Comparison of ENCODE assay signal across 9 mouse cellular contexts in genomic region chr7:118252349-118252748, GRCm38 (mm10). TPM values are rescaled to one million over a fixed set of nuclear protein-coding genes. Genes with fewer than 3 reads are reported as not detected.
A peak's percentile ranks its signal among the peaks of the same experiment; 100 is the strongest.
DNase-seq lines count a peak whose midpoint lies in the region; ATAC-seq and TF ChIP-seq lines count a peak whose summit lies in the region.
"Had no signal": no experiment of that assay in that cellular context is flagged by ENCODE, and none has a peak within 500 bp of the region (broad histone marks: within the 10 kb centered on the region; RNA-seq: fewer than 3 reads in every experiment).

No protein-coding gene starts in this region.

- H3K79me2 ChIP-seq in liver, adult 2 months (ENCODE audit: control insufficient read depth, insufficient read depth, low read length): no peaks in the 10 kb centered on the region

- no peak overlapping the region for H3K4me3 ChIP-seq in liver, adult 2 months (ENCODE audit: insufficient read depth, low read depth, low read length)
- no peak overlapping the region for H3K4me3 ChIP-seq in liver, embryonic 11.5 days (ENCODE audit: low read depth, low read length)
- H3K4me3 ChIP-seq in heart, embryonic 14.5 days (ENCODE audit: control insufficient read depth in 1 of 2, insufficient read depth in 1 of 2, low read depth in 1 of 2, low read length in 2 of 2): no peak overlapping the region
- H3K4me3 ChIP-seq in lung, embryonic 16.5 days (ENCODE audit: low read length): no peak overlapping the region
- H3K4me3 ChIP-seq: hindbrain, embryonic 15.5 days had no signal

- no peaks in the 10 kb centered on the region for H3K27me3 ChIP-seq in liver, adult 2 months (ENCODE audit: control insufficient read depth, insufficient read depth, low read length)
- no peaks in the 10 kb centered on the region for H3K27me3 ChIP-seq in liver, embryonic 11.5 days (replicated peaks; ENCODE audit: control insufficient read depth, insufficient read depth, low read length)
- no peaks in the 10 kb centered on the region for H3K27me3 ChIP-seq in heart, embryonic 14.5 days (ENCODE audit: control insufficient read depth, insufficient read depth, low read length)
- H3K27me3 ChIP-seq in lung, embryonic 16.5 days (ENCODE audit: control insufficient read depth, insufficient read depth, low read depth, low read length): no peaks in the 10 kb centered on the region
- H3K27me3 ChIP-seq: hindbrain, embryonic 15.5 days had no signal

- H3K27ac ChIP-seq in liver, adult 2 months (replicated peaks; ENCODE audit: insufficient read depth, low read depth, low read length): peak overlapping the region; percentile 12
- no peak overlapping the region for H3K27ac ChIP-seq in liver, embryonic 11.5 days (ENCODE audit: low read depth, low read length)
- peak overlapping the region; percentile 95 for H3K27ac ChIP-seq in heart, embryonic 14.5 days (replicated peaks in 1 of 2; ENCODE audit: control insufficient read depth in 1 of 2, insufficient read depth in 1 of 2, low read depth in 2 of 2, low read length in 2 of 2)
- peak overlapping the region; percentile 29; the same call in 1 of the 2 replicates for H3K27ac ChIP-seq in lung, embryonic 16.5 days (ENCODE audit: low read length)
- H3K27ac ChIP-seq: hindbrain, embryonic 15.5 days had no signal

- 15% methylated on average over 4 of the region's 4 CpGs for WGBS in liver, adult 2 months
- 36% methylated on average over 4 of the region's 4 CpGs for WGBS in liver, embryonic 11.5 days
- 11% methylated on average over 4 of the region's 4 CpGs for WGBS in heart, embryonic 14.5 days
- 8% methylated on average over 4 of the region's 4 CpGs for WGBS in lung, embryonic 16.5 days

- H3K9ac ChIP-seq in liver, adult 2 months (ENCODE audit: low read depth, low read length): no peak overlapping the region
- no peak overlapping the region for H3K9ac ChIP-seq in liver, embryonic 11.5 days (ENCODE audit: low read depth, low read length)
- H3K9ac ChIP-seq in heart, embryonic 14.5 days (ENCODE audit: low read length): 0 out of 2 replicates have a peak overlapping the region, but pooled peaks have one; percentile 6
- H3K9ac ChIP-seq in lung, embryonic 16.5 days (ENCODE audit: low read length): no peak overlapping the region
- H3K9ac ChIP-seq: hindbrain, embryonic 15.5 days had no signal

- H3K9me3 ChIP-seq in liver, embryonic 11.5 days (ENCODE audit: control insufficient read depth, low read length): no peaks in the 10 kb centered on the region
- no peaks in the 10 kb centered on the region for H3K9me3 ChIP-seq in heart, embryonic 14.5 days (ENCODE audit: control insufficient read depth, low read length)
- no peaks in the 10 kb centered on the region for H3K9me3 ChIP-seq in lung, embryonic 16.5 days (ENCODE audit: control insufficient read depth, low read length)
- H3K9me3 ChIP-seq: hindbrain, embryonic 15.5 days had no signal

- no peak for TF ChIP-seq CTCF in liver, adult 2 months (IDR thresholded peaks at IDR 0.05; ENCODE audit: low read depth, low read length)

- peak; percentile 87 for DNase-seq in liver, adult 2 months (ENCODE audit: extremely low read depth, low read depth, low spot score)
- no peak for DNase-seq in liver, embryonic 11.5 days (ENCODE audit: low spot score)
- DNase-seq in cerebellum, adult 9-10 months: peak; percentile 94
- no peak for DNase-seq in right cerebral cortex, postnatal 25 days
- no peak for DNase-seq in layer of hippocampus, postnatal 10 days (ENCODE audit: low spot score in 2 of 2)
- DNase-seq in thymus, postnatal 4 days: no peak

- ATAC-seq in liver, embryonic 11.5 days (replicated peaks; ENCODE audit: low FRiP score): no peak; the same call in 1 of the 2 replicates
- ATAC-seq in heart, embryonic 14.5 days (ENCODE audit: insufficient number of reproducible peaks, insufficient read depth, low FRiP score, low read depth): peak; percentile 85
- ATAC-seq in lung, embryonic 16.5 days (ENCODE audit: low read depth): peak; percentile 85

- no peaks in the 10 kb centered on the region for H3K36me3 ChIP-seq in liver, adult 2 months (ENCODE audit: control insufficient read depth, insufficient read depth, low read length)
- H3K36me3 ChIP-seq in liver, embryonic 11.5 days (ENCODE audit: control insufficient read depth, insufficient read depth, low read length): no peaks in the 10 kb centered on the region
- H3K36me3 ChIP-seq in heart, embryonic 14.5 days (ENCODE audit: control insufficient read depth, insufficient read depth, low read length): no peaks in the 10 kb centered on the region
- no peaks in the 10 kb centered on the region for H3K36me3 ChIP-seq in lung, embryonic 16.5 days (ENCODE audit: control insufficient read depth, insufficient read depth, low read length)
- H3K36me3 ChIP-seq: hindbrain, embryonic 15.5 days had no signal

- H3K4me2 ChIP-seq in liver, embryonic 11.5 days: no peak overlapping the region; the same call in 1 of the 2 replicates
- H3K4me2 ChIP-seq in heart, embryonic 14.5 days (ENCODE audit: low read length): peak overlapping the region; percentile 35
- no peak overlapping the region for H3K4me2 ChIP-seq in lung, embryonic 16.5 days (ENCODE audit: low read depth, low read length)
- H3K4me2 ChIP-seq: hindbrain, embryonic 15.5 days had no signal

- peaks cover 14% of the 10 kb centered on the region for H3K4me1 ChIP-seq in liver, adult 2 months (ENCODE audit: control insufficient read depth, insufficient read depth, low read length)
- peaks cover 4% of the 10 kb centered on the region for H3K4me1 ChIP-seq in liver, embryonic 11.5 days (replicated peaks; ENCODE audit: control insufficient read depth, insufficient read depth, low read length)
- peaks cover 14 to 16% of the 10 kb centered on the region in 2 experiments for H3K4me1 ChIP-seq in heart, embryonic 14.5 days (ENCODE audit: control insufficient read depth in 2 of 2, insufficient read depth in 2 of 2, low read length in 2 of 2)
- H3K4me1 ChIP-seq in lung, embryonic 16.5 days (replicated peaks; ENCODE audit: control insufficient read depth, insufficient read depth, low read length): peaks cover 8% of the 10 kb centered on the region

- no peak for TF ChIP-seq POLR2A in liver, adult 2 months (IDR thresholded peaks at IDR 0.05; ENCODE audit: extremely low read depth, insufficient read depth, low read length)

RNA-seq across cellular contexts. Expression of gene Smg1, which starts 8.9 kb away (rescaled TPM):
- total RNA-seq in liver, adult 2 months (2014; rRNA removed): 27.9 and 33.3 TPM in 2 replicates
- 5.5 and 5.7 TPM in 2 replicates for polyA plus RNA-seq in liver, adult 2 months (2012; rRNA removed)
- 14.2 and 14.9 TPM in 2 replicates for polyA plus RNA-seq in liver, embryonic 11.5 days (2014; fragmentation: Nextera tagmentation; extraction: Ambion mirVana)
- polyA plus RNA-seq in heart, embryonic 14.5 days (2014; fragmentation: Nextera tagmentation; extraction: Ambion mirVana): 18.8 and 20.3 TPM in 2 replicates
- 13.4 and 14.1 TPM in 2 replicates for polyA plus RNA-seq in lung, embryonic 16.5 days (2015; fragmentation: Nextera tagmentation; extraction: Ambion mirVana)
- total RNA-seq in layer of hippocampus, postnatal 10 days (2021): 10 to 100 TPM; 66.7 to 76.8 TPM

Comparison
In these comparisons a context has a peak if more than half of its experiments do, and no peak if none do; other contexts are left out.
1. DNase-seq: peak in liver, adult 2 months (single experiment) and cerebellum, adult 9-10 months (single experiment); none in liver, embryonic 11.5 days (single experiment), right cerebral cortex, postnatal 25 days (single experiment), layer of hippocampus, postnatal 10 days (0 of 2) and thymus, postnatal 4 days (single experiment).